Mouse (Mus musculus) intestine, embryonic 14.5 days (tissue): Measurements from ENCODE around the gene Rad51ap1. TPM values are rescaled to one million over a fixed set of nuclear protein-coding genes. Genes with fewer than 3 reads are reported as not detected.

Experiments used
- ATAC-seq: fragments of 200-750 bp; cut with Nextera tagmentation; replicated peaks from 2 replicates; pipeline ENCODE4 v1.8.0; 2017; ENCODE audit warnings: low read depth, moderate number of reproducible peaks, moderate TSS enrichment, moderate library complexity; ENCODE audit not compliant: low FRiP score, low TSS enrichment
- DNase-seq: peaks from one replicate; pipeline ENCODE4 v3.0.0-alpha.2; 2018; ENCODE audit warnings: low spot score
- H3K27ac ChIP-seq: fragments of 300-500 bp; sonication (generic); 2 replicates; pipeline ENCODE4 v1.5.1; 2014; ENCODE audit warnings: low read depth, mild to moderate bottlenecking, control low read depth
- H3K27me3 ChIP-seq: fragments of 300-500 bp; sonication (generic); replicated peaks from 2 replicates; pipeline ENCODE4 v1.6.1; 2014; ENCODE audit warnings: low read length, control low read depth; ENCODE audit not compliant: control insufficient read depth, insufficient read depth
- H3K36me3 ChIP-seq: fragments of 300-500 bp; sonication (generic); 2 replicates; pipeline ENCODE4 v1.6.1; 2014; ENCODE audit warnings: low read length, control low read depth; ENCODE audit not compliant: control insufficient read depth, insufficient read depth
- H3K4me1 ChIP-seq: fragments of 300-500 bp; sonication (generic); replicated peaks from 2 replicates; pipeline ENCODE4 v1.6.1; 2014; ENCODE audit warnings: low read length, control low read depth, mixed read lengths; ENCODE audit not compliant: control insufficient read depth, insufficient read depth
- H3K4me2 ChIP-seq: fragments of 300-500 bp; sonication (generic); 2 replicates; pipeline ENCODE4 v1.6.1; 2014; ENCODE audit warnings: low read length
- H3K4me3 ChIP-seq: fragments of 300-500 bp; sonication (generic); 2 replicates; pipeline ENCODE4 v1.5.1; 2014; ENCODE audit warnings: low read depth, low read length, control low read depth, mixed read lengths
- H3K9ac ChIP-seq: fragments of 300-500 bp; sonication (generic); 2 replicates; pipeline ENCODE4 v1.6.1; 2014; ENCODE audit warnings: mild to moderate bottlenecking, low read length
- H3K9me3 ChIP-seq: fragments of 300-500 bp; sonication (generic); 2 replicates; pipeline ENCODE4 v1.6.1; 2016; ENCODE audit warnings: low read length, control low read depth; ENCODE audit not compliant: control insufficient read depth
- WGBS: fragments of 180-500 bp; shearing (Covaris S2); extraction: QIAGEN DNeasy Blood & Tissue Kit; methylation state at CpG from one replicate; pipeline ENCODE4 v1.1.7; 2014; 5-methylcytosine and 5-hydroxymethylcytosine counted together
- polyA plus RNA-seq: library from polyadenylated mRNA; unstranded; fragments of >200 nt; fragmentation: Nextera tagmentation; extraction: Ambion mirVana; gene quantifications from 2 replicates; pipeline ENCODE4 v1.2.1, GENCODE M21; 2014

The Rad51ap1 gene
- polyA plus RNA-seq, 1 experiment from 2014 or later: 68.1 TPM

DNA sequence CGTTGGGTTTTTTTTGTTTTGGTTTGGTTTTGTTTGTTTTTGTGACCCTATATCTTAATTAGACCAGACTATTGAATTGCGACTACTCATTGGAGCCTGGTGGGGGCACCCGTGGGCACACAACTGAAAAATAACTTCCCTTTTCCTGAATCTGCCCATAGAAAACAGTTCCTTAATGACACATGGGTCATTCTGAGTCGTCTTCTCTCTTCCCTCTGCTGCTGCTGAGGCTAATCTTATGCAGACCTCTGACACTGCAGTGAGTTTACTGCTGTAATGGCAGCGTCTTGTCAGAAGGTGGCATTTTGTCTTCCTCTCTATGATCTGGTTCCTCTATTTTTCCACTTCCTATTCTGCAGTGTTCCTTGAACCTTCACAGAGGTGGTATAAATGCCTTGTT is 1.1 kb upstream of the Rad51ap1 start:
- peak overlapping the region; percentile 45; the same call in 1 of the 2 replicates for H3K9ac ChIP-seq
- DNase-seq (no peak), ATAC-seq (no peak)
- WGBS: 1% methylated on average over 5 of the region's 5 CpGs
- peaks cover 10% of the 10 kb centered on the region for H3K4me1 ChIP-seq
- H3K27ac ChIP-seq: no peak overlapping the region
- no peaks in the 10 kb centered on the region for H3K27me3 ChIP-seq
- no peaks in the 10 kb centered on the region for H3K9me3 ChIP-seq
- peak overlapping the region; percentile 74 for H3K4me3 ChIP-seq
- peak overlapping the region; percentile 85 for H3K4me2 ChIP-seq
- peaks cover 20% of the 10 kb centered on the region for H3K36me3 ChIP-seq

DNA sequence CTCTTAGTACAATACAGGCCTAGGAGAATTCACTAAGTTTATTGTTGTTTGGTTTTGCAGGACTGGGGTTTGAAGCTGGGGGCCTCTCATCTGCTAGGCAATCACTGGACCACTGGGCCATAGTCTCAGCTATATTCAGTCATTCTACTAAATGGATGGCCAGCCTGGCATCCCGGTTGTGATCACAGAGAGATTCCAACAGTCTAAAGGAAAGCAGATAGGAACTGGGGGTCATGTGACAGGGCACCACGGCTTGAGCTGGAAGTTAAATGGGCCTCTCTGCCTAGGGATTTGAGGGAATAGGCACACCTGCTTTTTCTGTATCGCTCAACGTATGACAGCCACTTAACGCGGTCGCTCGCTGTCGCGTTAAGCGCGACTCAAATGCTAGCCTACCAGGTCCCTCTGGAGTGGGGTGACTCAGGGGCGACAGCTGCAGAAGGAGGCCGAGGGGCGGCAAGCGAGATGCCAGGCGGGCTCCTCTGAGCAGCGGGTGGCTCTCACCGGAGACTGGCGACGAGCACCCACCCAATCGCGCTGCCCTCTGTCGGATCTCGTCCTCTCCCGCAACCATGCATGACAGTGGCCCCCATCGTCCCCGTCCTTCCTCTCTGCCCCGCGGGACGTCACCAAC is 417 bp downstream of the Rad51ap1 start:
- peak; percentile 14; the same call in 1 of the 2 replicates for ATAC-seq
- WGBS: under 1% methylated on average over 29 of the region's 31 CpGs
- no peaks in the 10 kb centered on the region for H3K27me3 ChIP-seq
- H3K27ac ChIP-seq: no peak overlapping the region
- no peaks in the 10 kb centered on the region for H3K9me3 ChIP-seq
- H3K9ac ChIP-seq: peak overlapping the region; percentile 77
- peaks cover 17% of the 10 kb centered on the region for H3K36me3 ChIP-seq
- peak overlapping the region; percentile 85 for H3K4me2 ChIP-seq
- no peak for DNase-seq
- H3K4me3 ChIP-seq: peak overlapping the region; percentile 74
- peaks cover 10% of the 10 kb centered on the region for H3K4me1 ChIP-seq

DNA sequence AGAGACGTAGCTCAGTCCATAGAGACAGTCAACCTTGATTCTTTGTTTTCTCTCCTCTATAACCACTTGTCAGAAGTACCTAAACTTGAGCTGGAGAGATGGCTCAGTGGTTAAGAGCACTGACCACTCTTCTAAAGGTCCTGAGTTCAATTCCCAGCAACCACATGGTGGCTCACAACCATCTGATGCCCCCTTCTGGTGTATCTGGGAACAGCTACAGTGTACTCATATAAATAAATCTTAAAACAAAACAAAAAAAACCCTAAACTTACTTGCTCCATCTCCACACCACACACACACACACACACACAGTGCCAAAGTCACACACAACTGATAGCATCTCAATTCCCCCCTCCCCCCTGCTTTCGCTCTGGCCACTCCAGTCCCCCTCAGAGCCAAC is 1.3 kb downstream of the Rad51ap1 start:
- Histone ChIP-seq H3K27me3 (no peaks in the 10 kb centered on the region), H3K36me3 (peaks cover 21% of the 10 kb centered on the region), H3K27ac (no peak overlapping the region), H3K9ac (no peak overlapping the region), H3K9me3 (no peaks in the 10 kb centered on the region), H3K4me1 (peaks cover 10% of the 10 kb centered on the region), H3K4me3 (no peak overlapping the region), H3K4me2 (peak overlapping the region; percentile 85)
- WGBS: 91% methylated on average over 2 of the region's 2 CpGs
- DNase-seq (no peak), ATAC-seq (no peak)

DNA sequence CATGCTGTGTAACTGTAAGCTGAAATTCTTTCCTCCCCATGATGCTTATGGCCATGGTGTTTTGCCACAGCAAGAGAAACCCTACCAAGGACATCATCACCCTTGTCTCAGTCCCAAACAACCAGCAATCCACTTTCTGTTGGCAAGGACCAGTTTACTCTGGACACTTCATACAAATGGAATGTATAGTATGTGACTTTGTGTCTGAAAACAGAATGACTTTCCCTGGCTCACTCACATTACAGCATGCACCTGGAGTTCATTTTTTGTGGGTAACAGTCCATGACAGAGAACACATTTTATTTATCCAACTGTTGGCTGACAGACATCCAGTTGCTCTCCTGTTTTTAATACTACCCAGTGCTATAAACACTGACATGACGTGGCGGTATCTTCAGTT is 6.5 kb downstream of the Rad51ap1 start:
- Histone ChIP-seq H3K4me3 (no peak overlapping the region), H3K4me1 (no peaks in the 10 kb centered on the region), H3K9ac (no peak overlapping the region), H3K4me2 (no peak overlapping the region), H3K36me3 (peaks cover 54% of the 10 kb centered on the region), H3K27me3 (no peaks in the 10 kb centered on the region), H3K27ac (no peak overlapping the region), H3K9me3 (no peaks in the 10 kb centered on the region)
- ATAC-seq (no peak), DNase-seq (no peak)
- 94% methylated on average over 2 of the region's 2 CpGs for WGBS

DNA sequence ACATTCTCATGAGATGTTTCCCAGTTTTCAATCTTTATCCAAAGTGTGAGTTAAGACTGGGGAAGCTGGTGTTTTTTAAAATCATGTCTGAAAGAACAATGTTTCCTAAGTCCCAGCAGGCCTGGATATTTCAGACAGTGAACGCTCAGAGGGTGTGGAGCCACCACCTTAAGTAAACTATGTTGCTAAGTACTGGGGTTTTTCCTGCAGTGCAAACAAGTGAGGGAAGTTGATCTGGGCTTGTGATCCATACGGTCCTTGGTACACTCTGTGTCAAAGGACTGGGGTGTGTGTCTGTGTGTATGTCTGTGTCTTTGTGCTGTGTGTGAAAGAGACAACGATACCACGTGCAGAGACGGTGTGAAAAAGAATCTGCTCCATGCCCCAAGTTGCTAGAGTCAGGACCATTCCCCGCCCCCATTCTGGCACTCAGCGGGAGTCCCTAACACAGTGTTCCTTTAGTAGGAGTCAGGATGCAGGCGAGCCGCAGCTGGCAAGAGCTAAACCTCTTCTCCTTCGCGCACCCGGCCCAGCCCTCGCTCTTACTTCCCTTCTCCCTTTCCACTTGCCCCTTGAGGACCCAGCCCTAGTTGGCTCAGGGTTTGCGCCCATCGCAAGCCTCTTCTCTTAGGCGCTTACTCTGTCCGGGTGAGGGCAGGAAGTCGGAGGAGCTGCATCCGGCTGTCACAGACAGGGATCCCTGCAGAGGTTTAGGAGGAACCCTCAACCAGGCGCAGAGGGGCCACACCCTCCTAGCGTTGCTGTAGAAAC is 18.1 kb downstream of the Rad51ap1 start, which contains the start of gene Dyrk4:
Gene Dyrk4, minus strand, starts transcription at position 729 of the 771 bp plus-strand sequence.
- Histone ChIP-seq H3K36me3 (peaks cover 42% of the 10 kb centered on the region), H3K4me2 (peak within 1 kb of the TSS; percentile 20), H3K9me3 (no peaks in the 10 kb centered on the region), H3K4me3 (no peak within 1 kb of the TSS), H3K27ac (peak within 1 kb of the TSS; percentile 51), H3K27me3 (no peaks in the 10 kb centered on the region), H3K9ac (no peak within 1 kb of the TSS), H3K4me1 (no peaks in the 10 kb centered on the region)
- WGBS: 9% methylated on average over 21 of the region's 21 CpGs
- DNase-seq (peak; percentile 59), ATAC-seq (peak; percentile 88)

DNA sequence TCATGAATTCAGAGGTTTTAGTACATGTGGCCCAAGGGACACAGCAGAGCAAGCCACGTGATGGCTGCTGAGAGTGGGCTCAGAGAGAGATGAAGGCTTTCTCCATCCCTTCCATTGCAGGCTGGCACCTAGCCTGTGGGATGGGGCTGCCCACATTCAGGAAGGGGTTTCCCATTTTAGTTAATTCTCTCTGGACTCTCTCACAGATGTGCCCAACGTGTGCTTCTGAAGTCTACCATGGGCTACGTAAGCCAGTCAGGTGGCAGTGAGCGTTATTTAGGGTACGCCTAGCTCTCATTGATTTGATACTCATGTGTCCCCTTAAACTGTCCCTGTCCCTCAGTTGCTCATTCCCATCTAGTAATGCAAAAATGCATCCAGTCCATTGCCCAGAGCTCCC is 24.5 kb downstream of the Rad51ap1 start:
- Histone ChIP-seq H3K9ac (no peak overlapping the region), H3K27ac (no peak overlapping the region), H3K27me3 (no peaks in the 10 kb centered on the region), H3K4me3 (no peak overlapping the region), H3K9me3 (no peaks in the 10 kb centered on the region), H3K4me2 (no peak overlapping the region), H3K36me3 (no peaks in the 10 kb centered on the region), H3K4me1 (no peaks in the 10 kb centered on the region)
- ATAC-seq: no peak
- WGBS: 86% methylated on average over 5 of the region's 5 CpGs
- no peak for DNase-seq

DNA sequence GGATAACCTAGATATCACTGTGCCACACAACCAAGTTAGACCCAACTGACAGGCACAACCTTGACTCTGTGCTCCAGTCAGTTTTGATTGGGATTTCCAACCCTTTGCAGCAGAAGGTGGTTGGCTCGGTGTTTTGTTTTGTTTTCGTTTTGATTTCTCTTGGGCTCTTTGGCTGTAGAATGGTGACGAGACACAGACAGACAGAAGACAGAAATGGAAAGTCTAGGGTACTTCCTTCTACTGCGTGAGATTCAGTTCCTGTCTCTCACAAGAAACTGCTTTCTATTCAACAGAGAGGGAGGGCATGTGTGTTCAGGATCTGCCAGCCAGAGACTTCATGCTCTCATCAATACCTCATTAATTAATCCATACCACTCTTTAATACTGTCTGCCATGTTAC is 28.7 kb downstream of the Rad51ap1 start:
- Histone ChIP-seq H3K4me3 (no peak overlapping the region), H3K27ac (no peak overlapping the region), H3K4me2 (no peak overlapping the region), H3K9me3 (no peaks in the 10 kb centered on the region), H3K36me3 (no peaks in the 10 kb centered on the region), H3K4me1 (no peaks in the 10 kb centered on the region), H3K27me3 (no peaks in the 10 kb centered on the region), H3K9ac (no peak overlapping the region)
- DNase-seq (no peak), ATAC-seq (no peak)
- WGBS: 74% methylated on average over 4 of the region's 4 CpGs

DNA sequence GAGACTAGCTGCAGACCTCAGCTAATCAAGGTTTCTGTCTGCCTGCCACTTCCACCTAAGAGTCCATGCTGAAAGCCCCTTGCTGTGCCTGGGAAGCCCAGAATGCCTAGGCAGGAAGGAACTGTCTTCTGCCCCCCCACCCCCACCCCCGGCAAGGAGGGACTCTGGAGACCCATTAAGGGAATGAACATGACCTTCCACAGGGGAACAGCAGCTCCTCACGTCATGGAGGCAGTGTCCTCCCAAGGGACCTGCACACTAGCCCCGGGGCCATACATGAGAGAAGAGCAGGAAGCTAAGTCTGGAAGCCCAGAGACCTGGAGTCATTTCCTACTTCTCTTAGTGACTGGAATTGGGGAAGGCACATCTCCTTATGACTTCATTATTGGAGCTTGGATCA is 31.5 kb downstream of the Rad51ap1 start:
- no peak overlapping the region for H3K4me2 ChIP-seq
- H3K27ac ChIP-seq: no peak overlapping the region
- H3K4me1 ChIP-seq: no peaks in the 10 kb centered on the region
- no peak for DNase-seq
- no peaks in the 10 kb centered on the region for H3K36me3 ChIP-seq
- WGBS: 62% methylated on average over 3 of the region's 3 CpGs
- no peaks in the 10 kb centered on the region for H3K9me3 ChIP-seq
- no peak overlapping the region for H3K4me3 ChIP-seq
- no peak overlapping the region for H3K9ac ChIP-seq
- ATAC-seq: no peak
- H3K27me3 ChIP-seq: no peaks in the 10 kb centered on the region
